Mouse (Mus musculus): ENCODE data around the gene Cdyl2.

Cdyl2 gene

GRCm38 (mm10) chr8:116732684-116733647 is at the start of gene Cdyl2:
Gene Cdyl2, minus strand, starts transcription at chr8:116732991.
- peak; percentile 92 for DNase-seq

- no peak for DNase-seq
Observed at GRCm38 (mm10) chr8:116780594-116780993, 47.8 kb upstream of the Cdyl2 start.

DNA sequence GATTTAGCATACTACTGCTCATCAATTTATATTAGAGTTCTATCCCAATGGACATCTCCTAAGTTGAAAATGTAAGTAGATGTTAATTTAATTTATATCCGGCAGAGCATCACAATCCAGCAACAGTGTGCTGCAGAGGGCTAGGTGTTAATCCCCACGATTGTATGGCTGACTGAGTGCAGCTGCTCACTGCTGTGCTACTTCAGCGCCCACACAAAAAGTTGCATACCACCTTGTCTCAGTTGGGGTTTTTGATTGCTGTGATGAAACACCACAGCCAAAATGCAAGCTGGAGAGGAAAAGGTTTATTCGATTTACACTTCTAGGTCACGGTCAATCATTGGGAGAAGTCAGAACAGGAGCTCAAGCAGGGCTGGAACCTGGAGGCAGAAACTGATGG is 41.4 kb upstream of the Cdyl2 start:
- no peak for DNase-seq

GRCm38 (mm10) chr8:116772727-116773126 is 39.9 kb upstream of the Cdyl2 start:
- no peak for DNase-seq

DNA sequence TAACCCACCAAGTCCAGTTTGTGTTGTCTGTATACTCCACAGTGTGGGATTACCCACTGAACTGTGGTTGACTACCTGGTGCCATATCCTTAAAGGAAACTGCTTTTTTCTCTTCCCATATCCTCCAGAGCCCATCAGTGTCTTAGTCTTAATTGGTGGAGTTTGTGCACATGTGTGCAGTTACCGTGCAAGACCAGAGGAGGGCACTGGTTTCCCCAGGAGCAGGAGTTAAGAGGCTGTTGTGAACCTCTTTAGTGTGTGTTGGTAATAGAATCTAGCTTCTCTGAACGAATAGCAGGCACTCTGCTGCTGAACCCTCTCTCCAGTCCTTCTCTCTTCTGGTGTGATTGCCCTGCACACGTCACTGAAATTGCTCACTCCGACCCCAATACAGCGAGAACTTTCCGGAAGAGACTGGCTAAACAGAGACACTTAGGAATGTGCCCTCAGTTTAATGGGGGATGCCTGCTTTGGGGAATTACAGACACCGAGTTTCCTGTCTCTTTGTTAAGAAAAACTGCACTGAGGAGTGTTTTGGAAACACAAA is 39.1 kb upstream of the Cdyl2 start:
- DNase-seq, result peak; percentile 15

DNA sequence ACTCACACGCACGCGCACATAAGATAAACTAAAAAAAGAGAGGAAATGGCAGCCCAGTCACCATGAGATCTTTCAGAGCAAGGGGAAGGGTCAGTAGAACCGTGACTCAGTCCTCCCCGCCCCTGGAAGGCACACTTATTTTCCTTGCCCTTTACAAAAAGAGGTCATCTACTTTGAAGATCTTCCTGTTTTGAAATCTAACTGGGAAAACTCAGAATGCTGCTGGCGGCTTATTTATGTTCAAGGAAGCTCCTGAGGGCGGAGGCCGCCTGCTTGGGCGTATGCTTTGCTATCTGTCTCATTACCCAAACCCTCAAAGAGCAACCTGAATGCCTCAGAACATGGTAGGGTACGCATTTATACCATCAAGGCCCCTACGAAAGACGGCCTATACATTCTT is 38.0 kb upstream of the Cdyl2 start:
- DNase-seq, result no peak

- DNase-seq, result no peak
Observed at GRCm38 (mm10) chr8:116756174-116756573, 23.4 kb upstream of the Cdyl2 start.

GRCm38 (mm10) chr8:116755557-116755956 is 22.8 kb upstream of the Cdyl2 start:
- peak; percentile 44 for DNase-seq

DNA sequence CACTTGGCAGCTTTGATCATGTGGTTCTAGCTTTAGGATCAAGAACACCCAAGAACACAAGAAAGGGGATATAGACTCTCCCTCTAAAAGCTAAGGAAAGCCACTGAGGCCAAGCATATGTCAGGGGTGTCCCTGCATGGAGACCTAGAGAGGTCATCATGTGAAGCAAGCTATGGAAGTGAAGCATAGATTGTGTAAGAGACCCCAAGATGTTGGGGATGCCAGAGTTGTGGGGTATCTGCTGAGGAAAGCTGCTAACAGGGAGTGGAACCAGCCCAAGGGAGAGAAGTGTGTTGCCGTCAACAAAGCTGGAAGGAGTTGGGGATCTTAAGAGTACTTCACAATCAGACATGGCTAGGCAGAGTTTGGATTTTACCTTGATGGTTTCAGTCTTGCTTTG is 7.9 kb upstream of the Cdyl2 start:
- no peak for DNase-seq

GRCm38 (mm10) chr8:116735306-116735705 is 2.5 kb upstream of the Cdyl2 start:
- DNase-seq, result no peak

DNA sequence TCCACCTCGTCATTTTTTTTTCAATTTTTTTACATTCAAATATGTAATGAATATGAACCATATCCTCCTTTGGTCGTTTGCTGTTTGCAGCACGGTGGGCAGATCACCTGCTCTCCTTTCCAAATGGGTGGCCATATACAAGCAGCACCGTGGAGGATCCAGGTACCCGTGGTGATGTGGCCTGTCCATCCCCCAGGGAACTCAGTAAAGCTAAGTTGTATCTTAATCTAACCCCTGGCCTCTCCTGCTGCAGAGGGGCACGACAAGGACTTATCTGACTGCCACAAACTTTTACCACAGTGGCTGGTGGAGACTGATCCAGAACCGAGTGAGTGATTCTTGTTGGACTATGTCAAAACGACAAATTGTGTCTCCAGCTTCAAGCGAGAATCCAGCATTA is 1.4 kb upstream of the Cdyl2 start:
- DNase-seq, result no peak

GRCm38 (mm10) chr8:116733648-116734014 is 840 bp upstream of the Cdyl2 start:
- DNase-seq, result no peak

DNA sequence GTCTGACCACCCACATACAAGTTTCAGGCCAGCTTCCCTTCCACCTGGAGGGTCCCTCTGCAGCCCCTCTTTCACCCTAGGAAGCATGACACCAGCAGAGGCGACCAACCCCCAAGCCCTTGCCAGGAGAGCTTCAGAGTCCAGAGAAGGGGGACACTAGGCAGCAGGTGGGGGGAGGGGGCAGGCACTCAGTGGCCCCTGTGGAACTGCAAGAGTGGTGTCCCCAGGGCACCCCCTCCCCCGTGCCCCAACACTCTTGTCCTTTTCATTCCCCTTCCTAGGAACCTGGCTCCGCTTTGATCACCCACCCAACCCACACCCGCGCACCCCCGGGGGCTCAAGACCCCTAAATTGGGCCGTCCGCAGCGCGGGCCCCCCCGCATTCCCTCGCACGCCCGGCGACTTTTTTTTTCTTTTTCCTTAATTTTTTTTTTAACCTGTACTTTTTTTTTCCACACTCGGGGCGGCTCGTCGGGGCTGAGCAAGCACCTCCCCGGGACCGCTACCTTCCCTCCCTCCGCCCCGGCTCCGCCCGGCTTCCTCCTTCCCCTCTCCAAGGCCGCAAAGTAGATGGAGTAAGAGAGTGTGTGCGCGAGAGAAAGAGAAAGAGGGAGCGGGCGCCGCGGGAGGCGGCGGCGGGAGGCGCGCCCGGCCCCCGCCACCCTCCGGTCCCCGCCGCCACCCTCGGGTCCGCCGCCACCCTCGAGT is 661 bp downstream of the Cdyl2 start:
- DNase-seq, result peak; percentile 36

DNA sequence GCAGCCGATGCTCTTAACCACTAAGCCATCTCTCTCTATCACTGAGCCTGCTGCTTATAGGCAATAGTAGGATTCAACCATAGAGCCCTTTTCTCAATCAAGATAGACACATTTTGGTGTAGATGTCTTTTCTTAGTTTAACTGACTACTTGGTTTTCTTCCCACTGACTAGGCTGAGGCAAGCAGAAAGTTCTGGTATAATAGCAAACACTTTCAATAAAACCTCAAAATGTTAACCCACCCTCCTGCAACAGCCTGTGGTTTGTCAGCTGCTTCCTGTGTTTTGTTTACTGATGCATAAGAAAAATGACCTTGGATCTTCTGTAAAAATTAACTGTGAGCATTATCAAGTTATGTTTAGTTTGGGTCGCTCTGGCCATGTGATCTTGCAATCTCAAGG is 11.3 kb downstream of the Cdyl2 start:
- no peak for DNase-seq

DNA sequence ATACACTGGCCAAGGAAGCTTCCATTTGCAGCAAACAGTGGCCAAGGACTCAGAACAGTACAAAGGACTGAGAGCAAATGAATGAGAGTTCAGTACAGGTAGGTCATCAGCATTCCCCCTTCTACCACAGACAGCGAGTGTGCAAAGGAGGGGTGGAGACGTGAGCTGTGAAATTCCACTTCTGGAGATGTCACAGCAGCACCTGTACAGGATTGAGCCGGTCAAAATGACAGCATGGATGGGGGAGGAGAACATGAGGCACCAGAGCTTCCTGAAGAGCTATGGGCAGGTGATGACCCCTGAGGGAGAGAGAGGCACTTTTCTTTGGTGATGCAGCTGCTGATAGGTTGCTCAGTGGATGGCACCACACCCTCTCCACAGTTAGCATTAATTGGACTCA is 25.3 kb downstream of the Cdyl2 start:
- no peak for DNase-seq

GRCm38 (mm10) chr8:116702501-116702900 is 30.3 kb downstream of the Cdyl2 start:
- DNase-seq, result no peak

DNA sequence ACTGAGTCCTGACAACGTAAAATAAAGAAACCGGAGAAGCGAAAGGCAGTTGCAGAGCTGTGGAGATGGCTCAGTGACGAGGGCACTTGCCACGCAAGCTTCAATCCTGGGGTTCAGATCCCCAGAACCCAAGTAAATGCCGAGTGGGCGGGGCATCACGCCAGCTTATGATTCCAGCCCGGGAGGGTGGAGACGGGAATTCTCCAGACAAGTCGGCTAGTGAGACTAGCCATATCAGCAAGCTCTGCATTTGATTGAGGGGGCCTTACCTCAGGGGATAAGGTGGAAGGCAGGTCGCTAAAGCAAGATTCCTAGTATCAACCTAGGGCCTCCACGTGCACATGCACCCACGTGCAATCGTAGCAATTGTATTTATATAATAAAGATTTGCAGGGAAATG is 39.9 kb downstream of the Cdyl2 start:
- DNase-seq, result no peak

DNA sequence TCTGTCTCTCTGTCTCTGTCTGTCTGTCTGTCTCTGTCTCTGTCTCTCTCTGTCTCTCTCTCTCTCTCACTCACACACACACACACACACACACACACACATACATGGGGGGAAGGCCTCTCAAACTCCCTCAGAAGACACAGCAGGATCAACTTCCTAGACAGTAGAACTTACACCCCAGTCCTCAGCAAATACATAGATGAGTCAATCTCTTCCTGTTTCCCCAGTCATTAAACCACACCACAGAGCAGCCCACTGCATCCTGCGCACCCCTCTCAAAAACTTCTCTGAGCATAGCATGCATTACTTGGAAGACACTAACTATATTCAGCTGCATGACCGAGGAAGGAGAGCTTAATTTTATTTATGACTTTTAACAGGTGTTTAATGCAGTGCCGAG is 43.0 kb downstream of the Cdyl2 start:
- no peak for DNase-seq

GRCm38 (mm10) chr8:116676174-116676573 is 56.6 kb downstream of the Cdyl2 start:
- DNase-seq, result no peak

GRCm38 (mm10) chr8:116673966-116674805 is 58.6 kb downstream of the Cdyl2 start:
- no peak for DNase-seq

DNA sequence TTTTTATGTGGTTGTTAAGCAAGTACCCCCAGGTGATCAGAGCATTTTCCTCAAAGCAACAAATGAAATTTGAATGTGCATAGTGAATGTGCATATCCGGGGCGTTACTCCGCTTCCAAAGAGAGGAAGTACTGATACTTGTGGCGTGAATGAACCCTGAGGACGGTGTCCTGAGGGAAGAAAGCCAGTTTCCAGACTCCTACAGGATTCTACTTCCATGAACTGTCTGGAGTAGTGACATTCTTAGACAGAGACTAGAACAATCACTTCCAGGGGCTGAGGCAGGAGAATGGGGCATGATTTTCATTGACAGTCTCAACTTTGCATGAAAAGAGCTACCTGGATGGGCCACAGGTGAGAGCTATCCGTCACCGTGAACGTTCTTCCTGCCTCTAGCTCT is 59.3 kb downstream of the Cdyl2 start:
- no peak for DNase-seq

DNA sequence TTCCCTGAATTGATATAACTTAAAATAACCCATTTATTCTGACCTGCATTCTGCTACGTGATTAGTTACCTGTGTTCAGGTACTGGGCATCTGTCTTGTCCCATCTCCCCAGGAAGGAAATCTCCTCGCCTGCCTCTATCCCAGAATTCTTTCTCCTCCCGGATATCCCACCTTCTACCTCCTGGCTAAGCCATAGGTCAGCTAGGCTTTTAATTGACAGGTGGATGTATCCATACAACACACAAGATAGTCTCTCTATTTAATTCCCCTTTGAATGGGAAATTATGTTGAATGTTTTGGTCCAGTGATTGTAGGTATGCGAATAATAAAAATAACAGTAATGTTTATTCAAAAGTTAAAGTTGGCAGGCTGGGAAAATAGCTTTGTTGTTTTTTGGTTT is 59.7 kb downstream of the Cdyl2 start:
- DNase-seq, result no peak

GRCm38 (mm10) chr8:116671543-116671942 is 61.2 kb downstream of the Cdyl2 start:
- DNase-seq, result peak; percentile 23

All from retina, postnatal 1 day (tissue).